Mouse (Mus musculus): Measurements from ENCODE around the gene Ranbp1.

DNA sequence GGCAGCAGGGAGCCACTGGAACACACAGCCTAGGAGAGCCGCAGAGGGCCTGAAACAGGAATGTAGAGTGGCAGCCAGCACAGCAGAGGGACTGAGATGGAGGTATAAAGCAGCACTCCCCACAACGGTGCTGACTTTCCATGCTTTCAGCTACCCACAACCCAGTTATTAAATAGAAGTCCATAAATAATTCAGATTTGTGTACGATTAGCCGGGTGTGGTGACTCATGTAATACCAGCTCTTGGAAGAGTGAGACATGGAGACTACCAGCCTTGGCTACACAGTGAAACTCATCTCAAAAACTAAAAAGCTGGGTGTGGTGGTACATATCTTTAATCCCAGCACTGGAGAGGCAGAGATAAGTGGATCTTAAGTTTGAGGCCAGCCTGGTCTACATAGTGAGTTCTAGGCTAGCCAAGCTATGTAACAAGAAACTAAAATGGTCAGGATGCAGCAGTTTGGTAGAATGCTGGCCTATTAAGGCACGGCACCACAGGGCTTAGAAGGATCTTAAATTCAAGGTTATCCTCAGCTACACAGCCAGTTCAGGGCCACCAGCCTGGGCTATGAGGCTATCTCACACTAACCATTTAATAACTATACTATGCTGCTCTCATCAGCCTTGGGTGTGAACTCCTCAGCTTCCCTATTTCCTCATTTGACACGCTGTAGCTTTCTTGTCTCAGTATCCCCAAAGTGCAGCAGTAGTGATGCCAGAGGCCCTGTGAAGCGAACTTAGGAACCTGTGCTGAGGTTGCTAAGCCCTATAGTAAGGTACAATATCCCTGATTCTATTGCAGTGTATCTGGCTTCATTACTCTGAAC lies 11.6 kb downstream of the Ranbp1 start:
- no peak for TF ChIP-seq POLR2A (IDR thresholded peaks at IDR 0.05; ENCODE audit: insufficient read depth, low read depth, low read length)
- no peak for TF ChIP-seq CTCF (IDR thresholded peaks at IDR 0.05; ENCODE audit: insufficient read depth, low read depth, low read length)
